Mouse (Mus musculus) intestine, embryonic 14.5 days (tissue): ENCODE data around the gene Mgat4e. TPM values are rescaled to one million over a fixed set of nuclear protein-coding genes. Genes with fewer than 3 reads are reported as not detected.
"Not testable (repeated sequence)": the region's sequence is repeated elsewhere in the genome, so short reads cannot be mapped to it uniquely, and the experiment has no call there.

Experiments
- ATAC-seq: fragments of 200-750 bp; cut with Nextera tagmentation; replicated peaks from 2 replicates; pipeline ENCODE4 v1.8.0; 2017; ENCODE audit warnings: low read depth, moderate number of reproducible peaks, moderate TSS enrichment, moderate library complexity; ENCODE audit not compliant: low FRiP score, low TSS enrichment
- DNase-seq: peaks from one replicate; pipeline ENCODE4 v3.0.0-alpha.2; 2018; ENCODE audit warnings: low spot score
- H3K27ac ChIP-seq: fragments of 300-500 bp; sonication (generic); 2 replicates; pipeline ENCODE4 v1.5.1; 2014; ENCODE audit warnings: low read depth, mild to moderate bottlenecking, control low read depth
- H3K27me3 ChIP-seq: fragments of 300-500 bp; sonication (generic); replicated peaks from 2 replicates; pipeline ENCODE4 v1.6.1; 2014; ENCODE audit warnings: low read length, control low read depth; ENCODE audit not compliant: control insufficient read depth, insufficient read depth
- H3K36me3 ChIP-seq: fragments of 300-500 bp; sonication (generic); 2 replicates; pipeline ENCODE4 v1.6.1; 2014; ENCODE audit warnings: low read length, control low read depth; ENCODE audit not compliant: control insufficient read depth, insufficient read depth
- H3K4me1 ChIP-seq: fragments of 300-500 bp; sonication (generic); replicated peaks from 2 replicates; pipeline ENCODE4 v1.6.1; 2014; ENCODE audit warnings: low read length, control low read depth, mixed read lengths; ENCODE audit not compliant: control insufficient read depth, insufficient read depth
- H3K4me2 ChIP-seq: fragments of 300-500 bp; sonication (generic); 2 replicates; pipeline ENCODE4 v1.6.1; 2014; ENCODE audit warnings: low read length
- H3K4me3 ChIP-seq: fragments of 300-500 bp; sonication (generic); 2 replicates; pipeline ENCODE4 v1.5.1; 2014; ENCODE audit warnings: low read depth, low read length, control low read depth, mixed read lengths
- H3K9ac ChIP-seq: fragments of 300-500 bp; sonication (generic); 2 replicates; pipeline ENCODE4 v1.6.1; 2014; ENCODE audit warnings: mild to moderate bottlenecking, low read length
- H3K9me3 ChIP-seq: fragments of 300-500 bp; sonication (generic); 2 replicates; pipeline ENCODE4 v1.6.1; 2016; ENCODE audit warnings: low read length, control low read depth; ENCODE audit not compliant: control insufficient read depth
- WGBS: fragments of 180-500 bp; shearing (Covaris S2); extraction: QIAGEN DNeasy Blood & Tissue Kit; methylation state at CpG from one replicate; pipeline ENCODE4 v1.1.7; 2014; 5-methylcytosine and 5-hydroxymethylcytosine counted together
- polyA plus RNA-seq: library from polyadenylated mRNA; unstranded; fragments of >200 nt; fragmentation: Nextera tagmentation; extraction: Ambion mirVana; gene quantifications from 2 replicates; pipeline ENCODE4 v1.2.1, GENCODE M21; 2014

Mgat4e gene
- polyA plus RNA-seq, 1 experiment from 2014 or later: not detected

- no peaks in the 10 kb centered on the region for H3K36me3 ChIP-seq
- no peaks in the 10 kb centered on the region for H3K9me3 ChIP-seq
- no peak overlapping the region for H3K9ac ChIP-seq
- no peak overlapping the region for H3K4me2 ChIP-seq
- DNase-seq (no peak), ATAC-seq (no peak)
- H3K4me3 ChIP-seq: no peak overlapping the region
- no peak overlapping the region for H3K27ac ChIP-seq
- H3K27me3 ChIP-seq: no peaks in the 10 kb centered on the region
- peaks cover 13% of the 10 kb centered on the region for H3K4me1 ChIP-seq
- 92% methylated on average over 3 of the region's 3 CpGs for WGBS
Measured at GRCm38 (mm10) chr1:134551869-134552268, 2.4 kb upstream of the Mgat4e start.

DNA sequence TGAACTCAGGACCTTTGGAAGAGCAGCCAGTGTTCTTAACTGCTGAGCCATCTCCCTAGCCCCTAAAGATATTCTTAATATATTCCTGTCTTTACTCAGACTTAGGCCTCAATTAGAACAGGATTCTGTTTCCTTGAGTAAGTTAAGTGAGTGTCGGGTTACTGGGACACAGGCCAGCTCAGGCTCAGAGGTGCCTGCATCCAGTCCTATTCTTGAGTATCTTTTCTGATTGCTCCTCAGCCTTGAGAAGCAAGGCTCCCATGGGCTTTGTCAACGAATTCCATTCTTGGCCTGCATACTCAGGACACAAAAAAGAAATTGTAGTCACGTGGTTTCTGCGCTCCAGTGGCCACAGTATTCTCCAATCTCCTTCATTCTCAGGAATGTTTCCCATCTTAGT lies 1.3 kb downstream of the Mgat4e start:
- WGBS: 80% methylated on average over 4 of the region's 4 CpGs
- no peak for ATAC-seq
- Histone ChIP-seq H3K36me3 (no peaks in the 10 kb centered on the region), H3K9me3 (peaks cover 7% of the 10 kb centered on the region; the same call in 1 of the 2 replicates), H3K4me2 (no peak overlapping the region), H3K4me1 (no peaks in the 10 kb centered on the region), H3K4me3 (no peak overlapping the region), H3K27me3 (no peaks in the 10 kb centered on the region), H3K9ac (no peak overlapping the region), H3K27ac (no peak overlapping the region)
- DNase-seq: no peak

DNA sequence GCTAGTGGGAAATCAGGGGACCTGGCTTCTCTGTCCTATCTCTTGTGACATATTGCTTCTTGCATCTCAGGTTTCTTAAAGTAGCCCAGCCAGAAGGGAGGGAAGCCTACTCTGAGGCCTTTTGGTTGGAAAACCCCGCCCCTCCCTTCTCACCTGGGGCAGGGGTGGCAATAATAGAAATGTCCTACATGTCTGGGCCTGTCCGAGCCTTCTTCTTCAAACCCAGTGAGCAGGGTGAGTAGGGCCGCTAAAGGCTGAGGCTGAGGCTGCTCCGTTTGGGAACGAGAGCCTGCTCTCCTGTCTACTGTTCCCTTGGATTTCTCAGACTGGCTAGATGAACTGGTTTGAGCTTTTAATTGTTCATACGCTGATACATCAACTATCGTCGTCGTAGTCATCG lies 8.9 kb downstream of the Mgat4e start:
- ATAC-seq (no peak), DNase-seq (no peak)

DNA sequence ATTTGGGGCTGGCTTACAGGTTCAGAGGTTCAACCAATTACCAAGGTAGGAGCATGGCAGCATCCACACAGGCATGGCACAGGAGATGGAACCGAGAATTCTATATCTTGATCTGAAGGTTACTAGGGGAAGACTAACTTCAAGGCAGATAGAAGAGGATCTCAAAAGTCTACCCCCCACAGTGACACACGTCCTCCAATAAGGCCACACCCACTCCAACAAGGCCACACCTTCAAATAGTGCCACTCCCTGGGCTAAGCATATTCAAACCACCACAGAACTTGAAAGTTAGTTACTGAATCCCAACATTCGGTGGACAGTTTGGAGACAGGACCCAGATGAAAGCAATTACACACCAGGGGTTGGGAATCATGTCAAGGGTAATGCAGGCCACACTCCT lies 14.0 kb downstream of the Mgat4e start:
- Histone ChIP-seq H3K4me2 (no peak overlapping the region), H3K9me3 (no peaks in the 10 kb centered on the region), H3K27me3 (no peaks in the 10 kb centered on the region), H3K9ac (no peak overlapping the region), H3K27ac (no peak overlapping the region), H3K4me1 (no peaks in the 10 kb centered on the region), H3K36me3 (no peaks in the 10 kb centered on the region), H3K4me3 (no peak overlapping the region)
- ATAC-seq (no peak), DNase-seq (no peak)
- WGBS: 71% methylated on average over 3 of the region's 3 CpGs

More for the DNA sequence above, 8.9 kb downstream of the Mgat4e start:
- Histone ChIP-seq H3K4me1 (no peaks in the 10 kb centered on the region), H3K4me2 (no peak overlapping the region), H3K36me3 (no peaks in the 10 kb centered on the region), H3K4me3 (no peak overlapping the region), H3K9ac (no peak overlapping the region), H3K27me3 (no peaks in the 10 kb centered on the region), H3K9me3 (peaks cover 7% of the 10 kb centered on the region; the same call in 1 of the 2 replicates), H3K27ac (no peak overlapping the region)
- 87% methylated on average over 10 of the region's 10 CpGs for WGBS

GRCm38 (mm10) chr1:134535054-134535453 lies 14.4 kb downstream of the Mgat4e start:
- 100% methylated on average over 1 of the region's 1 CpGs for WGBS
- Histone ChIP-seq H3K4me2 (no peak overlapping the region), H3K9ac (no peak overlapping the region), H3K36me3 (no peaks in the 10 kb centered on the region), H3K9me3 (no peaks in the 10 kb centered on the region), H3K27me3 (no peaks in the 10 kb centered on the region), H3K4me1 (no peaks in the 10 kb centered on the region), H3K4me3 (no peak overlapping the region), H3K27ac (no peak overlapping the region)
- ATAC-seq (no peak), DNase-seq (no peak)

DNA sequence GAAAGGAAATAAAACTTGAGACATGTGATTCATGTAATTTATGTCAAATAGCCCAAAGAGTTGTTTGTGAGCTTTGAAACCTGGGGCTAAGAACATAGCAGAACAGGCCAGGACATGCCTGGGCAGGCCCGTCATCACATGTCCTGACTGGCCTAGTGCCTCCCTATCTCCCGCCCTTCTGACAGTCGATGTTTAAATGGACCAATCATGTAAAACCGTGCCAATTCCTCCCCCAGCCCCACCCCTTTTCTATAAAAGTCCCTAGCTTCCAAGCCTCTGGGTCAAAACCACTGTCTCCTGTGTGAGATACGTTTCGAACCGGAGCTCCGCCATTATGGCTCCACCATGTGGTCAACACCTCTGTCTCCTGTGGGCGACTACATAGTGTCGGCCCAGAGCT lies 15.8 kb downstream of the Mgat4e start:
- not testable (repeated sequence) for H3K36me3 ChIP-seq, H3K4me2 ChIP-seq, H3K9me3 ChIP-seq, H3K4me1 ChIP-seq, H3K4me3 ChIP-seq, DNase-seq, H3K27ac ChIP-seq, H3K9ac ChIP-seq, H3K27me3 ChIP-seq, ATAC-seq
- WGBS: 89% methylated on average over 10 of the region's 10 CpGs

GRCm38 (mm10) chr1:134530618-134531017 lies 18.9 kb downstream of the Mgat4e start:
- ATAC-seq: no peak
- WGBS: 79% methylated on average over 6 of the region's 6 CpGs

GRCm38 (mm10) chr1:134526752-134527151 lies 22.7 kb downstream of the Mgat4e start:
- WGBS: 47% methylated on average over 6 of the region's 6 CpGs
- Histone ChIP-seq H3K4me3 (no peak overlapping the region), H3K27ac (no peak overlapping the region; the same call in 1 of the 2 replicates), H3K36me3 (no peaks in the 10 kb centered on the region), H3K4me2 (no peak overlapping the region), H3K4me1 (no peaks in the 10 kb centered on the region), H3K9me3 (no peaks in the 10 kb centered on the region), H3K9ac (no peak overlapping the region), H3K27me3 (no peaks in the 10 kb centered on the region)
- DNase-seq: no peak
- peak; percentile 73 for ATAC-seq

More at GRCm38 (mm10) chr1:134530618-134531017, 18.9 kb downstream of the Mgat4e start:
- H3K4me3 ChIP-seq: no peak overlapping the region
- no peaks in the 10 kb centered on the region for H3K27me3 ChIP-seq
- no peaks in the 10 kb centered on the region for H3K4me1 ChIP-seq
- DNase-seq: no peak
- no peaks in the 10 kb centered on the region for H3K9me3 ChIP-seq
- H3K4me2 ChIP-seq: no peak overlapping the region
- H3K27ac ChIP-seq: no peak overlapping the region
- H3K36me3 ChIP-seq: no peaks in the 10 kb centered on the region
- H3K9ac ChIP-seq: no peak overlapping the region

GRCm38 (mm10) chr1:134525015-134525414 lies 24.5 kb downstream of the Mgat4e start:
- Histone ChIP-seq H3K27me3 (no peaks in the 10 kb centered on the region), H3K4me3 (no peak overlapping the region), H3K27ac (no peak overlapping the region), H3K4me1 (no peaks in the 10 kb centered on the region), H3K9me3 (no peaks in the 10 kb centered on the region), H3K36me3 (no peaks in the 10 kb centered on the region), H3K9ac (no peak overlapping the region), H3K4me2 (no peak overlapping the region)
- DNase-seq (no peak), ATAC-seq (no peak)
- WGBS: 85% methylated on average over 1 of the region's 1 CpGs
